Mouse (Mus musculus) neural tube, embryonic 15.5 days (tissue): ENCODE measurements around the gene Plcxd2. TPM values are rescaled to one million over a fixed set of nuclear protein-coding genes. Genes with fewer than 3 reads are reported as not detected.

Source experiments
- ATAC-seq: fragments of 200-750 bp; cut with Nextera tagmentation; 2 replicates; pipeline ENCODE4 v1.8.0; 2017; ENCODE audit warnings: mild to moderate bottlenecking, moderate TSS enrichment, moderate library complexity; ENCODE audit not compliant: low FRiP score
- H3K27ac ChIP-seq: fragments of 300-500 bp; sonication (generic); replicated peaks from 2 replicates; pipeline ENCODE4 v1.5.1; 2015; ENCODE audit warnings: mild to moderate bottlenecking, inconsistent platforms
- H3K27me3 ChIP-seq: fragments of 300-500 bp; sonication (generic); replicated peaks from 2 replicates; pipeline ENCODE4 v1.6.1; 2015; ENCODE audit warnings: inconsistent platforms
- H3K36me3 ChIP-seq: fragments of 300-500 bp; sonication (generic); 2 replicates; pipeline ENCODE4 v1.6.1; 2015; ENCODE audit warnings: inconsistent platforms
- H3K4me1 ChIP-seq: fragments of 300-500 bp; sonication (generic); 2 replicates; pipeline ENCODE4 v1.6.1; 2015; ENCODE audit warnings: inconsistent platforms
- H3K4me2 ChIP-seq: fragments of 300-500 bp; sonication (generic); 2 replicates; pipeline ENCODE4 v1.6.1; 2015; ENCODE audit warnings: inconsistent platforms, mild to moderate bottlenecking, moderate library complexity
- H3K4me3 ChIP-seq: fragments of 300-500 bp; sonication (generic); replicated peaks from 2 replicates; pipeline ENCODE4 v1.5.1; 2015; ENCODE audit warnings: mild to moderate bottlenecking, inconsistent platforms
- H3K9ac ChIP-seq: fragments of 300-500 bp; sonication (generic); replicated peaks from 2 replicates; pipeline ENCODE4 v1.6.1; 2015; ENCODE audit warnings: mild to moderate bottlenecking, inconsistent platforms
- H3K9me3 ChIP-seq: fragments of 300-500 bp; sonication (generic); replicated peaks from 2 replicates; pipeline ENCODE4 v1.6.1; 2016; ENCODE audit warnings: inconsistent platforms
- WGBS: fragments of 180-500 bp; shearing (Covaris S2); methylation state at CpG from one replicate; pipeline ENCODE4 v1.1.7; 2015; ENCODE audit warnings: mixed read lengths; 5-methylcytosine and 5-hydroxymethylcytosine counted together
- polyA plus RNA-seq: library from polyadenylated mRNA; unstranded; fragments of >200 nt; fragmentation: Nextera tagmentation; extraction: Ambion mirVana; gene quantifications from 2 replicates; pipeline ENCODE4 v1.2.1, GENCODE M21; 2015

Gene Plcxd2
- polyA plus RNA-seq: 14.9 and 15.8 TPM in 2 replicates

GRCm38 (mm10) chr16:46010153-46010905 lies at the start of gene Plcxd2:
TSS of gene Plcxd2 (minus strand) at chr16:46010218.
- Histone ChIP-seq H3K27me3 (no peaks in the 10 kb centered on the region), H3K9ac (peak within 1 kb of the TSS; percentile 66), H3K4me1 (peaks cover 16% of the 10 kb centered on the region), H3K4me2 (peak within 1 kb of the TSS; percentile 82), H3K36me3 (no peaks in the 10 kb centered on the region), H3K4me3 (peak within 1 kb of the TSS; percentile 74), H3K27ac (peak within 1 kb of the TSS; percentile 82), H3K9me3 (no peaks in the 10 kb centered on the region)
- 0% methylated on average over 39 of the region's 39 CpGs for WGBS
- peak; percentile 99 for ATAC-seq

- no peak for ATAC-seq
- H3K9ac ChIP-seq: no peak overlapping the region
- H3K9me3 ChIP-seq: no peaks in the 10 kb centered on the region
- H3K27ac ChIP-seq: no peak overlapping the region
- WGBS: 92% methylated on average over 2 of the region's 2 CpGs
- no peaks in the 10 kb centered on the region for H3K36me3 ChIP-seq
- H3K27me3 ChIP-seq: no peaks in the 10 kb centered on the region
- H3K4me1 ChIP-seq: no peaks in the 10 kb centered on the region
- no peak overlapping the region for H3K4me2 ChIP-seq
- no peak overlapping the region for H3K4me3 ChIP-seq
These were observed 36.9 kb upstream of the Plcxd2 start for GRCm38 (mm10) chr16:46046906-46047305.

DNA sequence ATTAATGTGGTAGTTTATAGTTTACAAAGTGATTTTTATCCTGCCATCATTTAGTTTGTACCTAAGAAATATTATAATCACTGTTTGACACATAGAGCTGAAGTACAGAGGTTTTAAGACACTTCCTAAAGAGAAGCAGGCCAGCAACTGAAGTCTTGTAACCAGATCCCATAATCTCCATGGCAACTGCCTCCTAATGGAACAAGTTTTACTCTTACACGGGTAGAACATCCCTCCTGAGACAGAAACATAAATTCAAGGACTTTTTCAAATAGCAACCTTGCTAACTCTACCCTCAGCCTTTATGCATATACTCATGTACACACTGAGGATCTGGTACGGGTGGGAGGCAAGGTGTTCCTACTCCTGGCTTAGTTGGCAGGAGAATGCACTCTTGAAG lies 26.2 kb upstream of the Plcxd2 start:
- Histone ChIP-seq H3K4me3 (no peak overlapping the region), H3K36me3 (no peaks in the 10 kb centered on the region), H3K27ac (no peak overlapping the region), H3K4me1 (no peaks in the 10 kb centered on the region), H3K9ac (no peak overlapping the region), H3K27me3 (no peaks in the 10 kb centered on the region), H3K9me3 (no peaks in the 10 kb centered on the region), H3K4me2 (no peak overlapping the region)
- no peak for ATAC-seq
- 52% methylated on average over 2 of the region's 2 CpGs for WGBS

- Histone ChIP-seq H3K9ac (no peak overlapping the region), H3K4me1 (no peaks in the 10 kb centered on the region), H3K27me3 (no peaks in the 10 kb centered on the region), H3K27ac (no peak overlapping the region), H3K4me3 (no peak overlapping the region), H3K4me2 (no peak overlapping the region), H3K36me3 (no peaks in the 10 kb centered on the region), H3K9me3 (no peaks in the 10 kb centered on the region)
- 77% methylated on average over 9 of the region's 9 CpGs for WGBS
- ATAC-seq: no peak
These were observed 23.9 kb upstream of the Plcxd2 start for GRCm38 (mm10) chr16:46033896-46034295.

- WGBS: 75% methylated on average over 5 of the region's 5 CpGs
- Histone ChIP-seq H3K27ac (no peak overlapping the region), H3K4me2 (no peak overlapping the region), H3K4me3 (no peak overlapping the region), H3K9me3 (no peaks in the 10 kb centered on the region), H3K9ac (no peak overlapping the region), H3K36me3 (no peaks in the 10 kb centered on the region), H3K27me3 (no peaks in the 10 kb centered on the region), H3K4me1 (0 out of 2 replicates have a peak, but pooled peaks cover 4% of the 10 kb centered on the region)
- ATAC-seq: no peak
These were observed 13.0 kb upstream of the Plcxd2 start for GRCm38 (mm10) chr16:46022958-46023491.

GRCm38 (mm10) chr16:46022189-46022928 lies 12.3 kb upstream of the Plcxd2 start:
- H3K36me3 ChIP-seq: no peaks in the 10 kb centered on the region

DNA sequence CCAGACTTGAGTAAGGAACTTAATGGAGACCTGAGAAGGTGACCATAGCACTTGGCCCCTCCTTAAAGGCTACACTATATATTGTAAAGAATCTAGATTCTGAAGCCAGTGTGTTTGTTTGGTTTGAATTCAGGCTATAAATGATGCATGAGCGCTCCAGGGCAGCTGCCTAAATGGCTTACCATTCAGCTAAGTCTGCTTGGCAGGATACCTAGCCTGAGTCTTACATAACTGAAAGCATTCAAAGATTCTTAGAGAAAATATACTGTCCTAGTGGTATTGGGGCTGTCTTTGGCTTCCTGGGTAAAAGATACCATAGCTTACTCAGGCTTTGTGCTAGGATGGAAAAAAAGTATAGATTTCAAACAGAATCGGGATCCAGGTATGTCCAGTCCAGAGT lies 11.3 kb upstream of the Plcxd2 start:
- no peaks in the 10 kb centered on the region for H3K36me3 ChIP-seq
- 78% methylated on average over 2 of the region's 2 CpGs for WGBS
- no peak for ATAC-seq

More at GRCm38 (mm10) chr16:46022189-46022928, 12.3 kb upstream of the Plcxd2 start:
- Histone ChIP-seq H3K4me3 (no peak overlapping the region), H3K27ac (no peak overlapping the region), H3K27me3 (no peaks in the 10 kb centered on the region), H3K9me3 (no peaks in the 10 kb centered on the region), H3K4me1 (0 out of 2 replicates have a peak, but pooled peaks cover 4% of the 10 kb centered on the region), H3K9ac (no peak overlapping the region), H3K4me2 (no peak overlapping the region)
- WGBS: 43% methylated on average over 5 of the region's 5 CpGs
- ATAC-seq: peak; percentile 91

GRCm38 (mm10) chr16:46020396-46020795 lies 10.4 kb upstream of the Plcxd2 start:
- Histone ChIP-seq H3K9me3 (no peaks in the 10 kb centered on the region), H3K9ac (no peak overlapping the region), H3K27ac (no peak overlapping the region), H3K27me3 (no peaks in the 10 kb centered on the region), H3K4me3 (no peak overlapping the region), H3K4me2 (no peak overlapping the region), H3K36me3 (no peaks in the 10 kb centered on the region), H3K4me1 (0 out of 2 replicates have a peak, but pooled peaks cover 4% of the 10 kb centered on the region)
- ATAC-seq: no peak
- WGBS: 97% methylated on average over 2 of the region's 2 CpGs

More for the DNA sequence above, 11.3 kb upstream of the Plcxd2 start:
- Histone ChIP-seq H3K27ac (no peak overlapping the region), H3K4me1 (0 out of 2 replicates have a peak, but pooled peaks cover 4% of the 10 kb centered on the region), H3K27me3 (no peaks in the 10 kb centered on the region), H3K4me3 (no peak overlapping the region), H3K9me3 (no peaks in the 10 kb centered on the region), H3K9ac (no peak overlapping the region), H3K4me2 (no peak overlapping the region)

GRCm38 (mm10) chr16:46019799-46020198 lies 9.8 kb upstream of the Plcxd2 start:
- no peak for ATAC-seq
- WGBS: 87% methylated on average over 4 of the region's 4 CpGs
- H3K36me3 ChIP-seq: no peaks in the 10 kb centered on the region
- no peaks in the 10 kb centered on the region for H3K27me3 ChIP-seq
- H3K9ac ChIP-seq: no peak overlapping the region
- no peak overlapping the region for H3K4me2 ChIP-seq
- no peak overlapping the region for H3K4me3 ChIP-seq
- no peaks in the 10 kb centered on the region for H3K9me3 ChIP-seq
- H3K4me1 ChIP-seq: 0 out of 2 replicates have a peak, but pooled peaks cover 4% of the 10 kb centered on the region
- no peak overlapping the region for H3K27ac ChIP-seq

DNA sequence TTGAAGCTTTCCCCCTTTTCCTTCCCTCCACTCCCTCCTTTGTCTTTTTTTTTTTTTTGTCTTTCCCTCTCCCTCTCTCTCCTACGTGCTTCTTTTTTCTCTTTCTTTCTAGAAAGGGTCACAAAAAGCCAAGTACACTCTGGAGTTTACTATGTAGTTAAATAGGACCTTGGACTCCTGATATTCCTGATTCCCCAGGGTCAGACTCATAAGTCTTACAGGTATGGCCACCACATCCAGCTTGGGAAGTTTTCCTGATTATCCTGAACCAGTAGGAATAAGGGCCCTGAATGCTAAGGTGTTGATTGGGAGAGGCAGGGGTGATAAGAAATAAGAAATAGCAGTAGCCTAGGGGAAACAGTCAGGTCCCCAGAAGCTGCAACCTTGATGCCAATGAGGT lies 9.3 kb upstream of the Plcxd2 start:
- Histone ChIP-seq H3K27me3 (no peaks in the 10 kb centered on the region), H3K4me2 (no peak overlapping the region), H3K9ac (no peak overlapping the region), H3K4me3 (no peak overlapping the region), H3K9me3 (no peaks in the 10 kb centered on the region), H3K27ac (no peak overlapping the region), H3K36me3 (no peaks in the 10 kb centered on the region), H3K4me1 (0 out of 2 replicates have a peak, but pooled peaks cover 4% of the 10 kb centered on the region)
- WGBS: 65% methylated on average over 1 of the region's 1 CpGs
- ATAC-seq: no peak

GRCm38 (mm10) chr16:46011696-46012095 lies 1.7 kb upstream of the Plcxd2 start:
- no peak for ATAC-seq
- Histone ChIP-seq H3K4me1 (peaks cover 16% of the 10 kb centered on the region), H3K4me2 (no peak overlapping the region), H3K4me3 (no peak overlapping the region), H3K27ac (no peak overlapping the region), H3K36me3 (no peaks in the 10 kb centered on the region), H3K9ac (no peak overlapping the region), H3K27me3 (no peaks in the 10 kb centered on the region), H3K9me3 (no peaks in the 10 kb centered on the region)
- 67% methylated on average over 1 of the region's 1 CpGs for WGBS

DNA sequence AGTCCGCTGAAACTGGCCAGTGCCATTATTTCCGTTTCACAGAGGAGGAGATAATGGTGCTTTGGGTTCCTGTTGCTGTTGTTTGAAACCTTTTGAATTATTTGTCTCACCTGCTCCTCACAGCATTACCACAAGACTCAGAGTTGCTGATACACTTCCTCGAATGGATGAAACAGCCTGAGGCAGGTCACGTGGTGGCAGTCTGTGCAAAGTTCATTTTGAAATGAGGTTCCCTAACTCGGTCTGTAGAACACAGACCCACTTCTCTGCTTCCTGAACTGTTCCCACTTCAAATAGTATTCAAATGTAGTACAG lies 845 bp upstream of the Plcxd2 start:
- peak overlapping the region; percentile 66 for H3K9ac ChIP-seq
- H3K36me3 ChIP-seq: no peaks in the 10 kb centered on the region
- H3K27me3 ChIP-seq: no peaks in the 10 kb centered on the region
- H3K4me3 ChIP-seq: peak overlapping the region; percentile 74
- peak; percentile 19 for ATAC-seq
- peak overlapping the region; percentile 82 for H3K4me2 ChIP-seq
- no peaks in the 10 kb centered on the region for H3K9me3 ChIP-seq
- H3K27ac ChIP-seq: peak overlapping the region; percentile 82
- 8% methylated on average over 5 of the region's 5 CpGs for WGBS
- peaks cover 16% of the 10 kb centered on the region for H3K4me1 ChIP-seq
